Mouse (Mus musculus): ENCODE data around the gene Csmd2.

Csmd2 gene

GRCm38 (mm10) chr4:128326755-128327154 lies 339.1 kb downstream of the Csmd2 start:
- no peak for DNase-seq (ENCODE audit: low read depth, low spot score)

- DNase-seq (ENCODE audit: low read depth, low spot score), result no peak
Measured at GRCm38 (mm10) chr4:128327421-128327820, 339.8 kb downstream of the Csmd2 start.

- DNase-seq (ENCODE audit: low read depth, low spot score), result peak; percentile 55
Measured at GRCm38 (mm10) chr4:128330519-128330918, 342.9 kb downstream of the Csmd2 start.

- peak; percentile 62 for DNase-seq (ENCODE audit: low read depth, low spot score)
Measured at GRCm38 (mm10) chr4:128340457-128340856, 352.8 kb downstream of the Csmd2 start.

- DNase-seq (ENCODE audit: low read depth, low spot score), result peak; percentile 65
Measured at GRCm38 (mm10) chr4:128341315-128341714, 353.7 kb downstream of the Csmd2 start.

GRCm38 (mm10) chr4:128342208-128342607 lies 354.6 kb downstream of the Csmd2 start:
- no peak for DNase-seq (ENCODE audit: low read depth, low spot score)

- peak; percentile 89 for DNase-seq (ENCODE audit: low read depth, low spot score)
Measured at GRCm38 (mm10) chr4:128358751-128359150, 371.1 kb downstream of the Csmd2 start.

- DNase-seq (ENCODE audit: low read depth, low spot score), result no peak
Measured at GRCm38 (mm10) chr4:128365851-128366250, 378.2 kb downstream of the Csmd2 start.

GRCm38 (mm10) chr4:128368088-128368487 lies 380.4 kb downstream of the Csmd2 start:
- no peak for DNase-seq (ENCODE audit: low read depth, low spot score)

GRCm38 (mm10) chr4:128371766-128372165 lies 384.1 kb downstream of the Csmd2 start:
- no peak for DNase-seq (ENCODE audit: low read depth, low spot score)

GRCm38 (mm10) chr4:128373196-128373595 lies 385.5 kb downstream of the Csmd2 start:
- no peak for DNase-seq (ENCODE audit: low read depth, low spot score)

GRCm38 (mm10) chr4:128374051-128374450 lies 386.4 kb downstream of the Csmd2 start:
- no peak for DNase-seq (ENCODE audit: low read depth, low spot score)

- no peak for DNase-seq (ENCODE audit: low read depth, low spot score)
Measured at GRCm38 (mm10) chr4:128378946-128379345, 391.3 kb downstream of the Csmd2 start.

GRCm38 (mm10) chr4:128381331-128381730 lies 393.7 kb downstream of the Csmd2 start:
- no peak for DNase-seq (ENCODE audit: low read depth, low spot score)

- no peak for DNase-seq (ENCODE audit: low read depth, low spot score)
Measured at GRCm38 (mm10) chr4:128383800-128384199, 396.1 kb downstream of the Csmd2 start.

- DNase-seq (ENCODE audit: low read depth, low spot score), result no peak
Measured at GRCm38 (mm10) chr4:128391484-128391883, 403.8 kb downstream of the Csmd2 start.

GRCm38 (mm10) chr4:128392279-128392678 lies 404.6 kb downstream of the Csmd2 start:
- DNase-seq (ENCODE audit: low read depth, low spot score), result no peak

- DNase-seq (ENCODE audit: low read depth, low spot score), result peak; percentile 59
Measured at GRCm38 (mm10) chr4:128393864-128394263, 406.2 kb downstream of the Csmd2 start.

GRCm38 (mm10) chr4:128396616-128397015 lies 409.0 kb downstream of the Csmd2 start:
- DNase-seq (ENCODE audit: low read depth, low spot score), result no peak

GRCm38 (mm10) chr4:128397804-128398203 lies 410.1 kb downstream of the Csmd2 start:
- DNase-seq (ENCODE audit: low read depth, low spot score), result no peak

- peak; percentile 68 for DNase-seq (ENCODE audit: low read depth, low spot score)
Measured at GRCm38 (mm10) chr4:128398948-128399347, 411.3 kb downstream of the Csmd2 start.

- DNase-seq (ENCODE audit: low read depth, low spot score), result peak; percentile 41
Measured at GRCm38 (mm10) chr4:128400016-128400415, 412.4 kb downstream of the Csmd2 start.

GRCm38 (mm10) chr4:128401591-128401990 lies 413.9 kb downstream of the Csmd2 start:
- DNase-seq (ENCODE audit: low read depth, low spot score), result no peak

GRCm38 (mm10) chr4:128402706-128403105 lies 415.0 kb downstream of the Csmd2 start:
- no peak for DNase-seq (ENCODE audit: low read depth, low spot score)

Measured in telencephalon, adult 2 months (tissue).